Mouse (Mus musculus) small intestine, adult 10 weeks (tissue): Measurements from ENCODE around the gene C1qbp. TPM values are rescaled to one million over a fixed set of nuclear protein-coding genes. Genes with fewer than 3 reads are reported as not detected.

Experiments used
- polyA plus RNA-seq: library from polyadenylated mRNA; stranded (reverse); fragments of 350-450 nt; fragmentation: Illumina TruSeq; extraction: RNeasy Lipid Tissue Mini Kit (QIAGEN cat#74804); gene quantifications from one replicate; pipeline ENCODE4 v1.2.3, GENCODE M21; 2014; ENCODE audit warnings: low replicate concordance

C1qbp gene
- 104 TPM for polyA plus RNA-seq

DNA sequence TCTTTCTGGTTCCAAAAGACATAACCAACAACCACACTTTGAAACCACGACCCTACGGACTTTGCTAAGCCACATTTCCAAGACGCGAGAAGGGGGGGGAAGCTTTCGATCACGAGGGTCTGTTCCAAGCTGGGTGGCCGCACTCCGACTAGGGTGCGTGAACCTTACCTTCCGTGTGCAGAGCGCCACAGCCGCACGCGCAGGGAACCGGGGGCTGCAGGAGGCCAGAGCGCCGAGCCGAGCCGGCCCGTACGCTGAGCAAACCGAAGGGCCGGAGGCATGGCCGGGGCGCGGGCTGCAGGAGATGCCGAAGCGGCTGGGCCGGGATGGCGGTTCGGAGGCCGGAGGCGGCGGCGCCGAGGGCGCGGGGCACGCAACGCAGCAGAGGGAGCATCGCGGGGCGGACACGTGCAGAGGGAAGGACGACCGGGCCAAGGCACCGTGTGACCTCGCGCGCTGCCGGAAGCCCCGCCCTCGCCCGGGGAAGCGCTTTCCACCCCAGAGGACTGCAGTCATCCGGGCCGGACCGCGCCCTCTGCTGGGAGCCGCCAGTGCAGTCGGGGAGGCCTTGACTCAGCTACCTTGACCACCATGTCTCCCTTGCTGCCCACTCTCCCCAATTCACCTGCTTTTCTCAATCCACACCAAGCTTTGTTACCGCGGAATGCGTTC, at the start of gene C1qbp:
Gene C1qbp (minus strand): TSS at position 470 of the 672 bp plus-strand sequence.

GRCm38 (mm10) chr11:71019201-71020068, 36.6 kb upstream of the C1qbp start, which contains the start of the genes Mis12 and Derl2:
TSS of gene Mis12 (plus strand) at chr11:71019611.
TSS of gene Derl2 (minus strand) at chr11:71019841.

GRCm38 (mm10) chr11:71004316-71004773, 21.5 kb upstream of the C1qbp start, which contains the start of gene Dhx33:
TSS of gene Dhx33 (minus strand) at chr11:71004437.

GRCm38 (mm10) chr11:70969821-70970559, 12.8 kb downstream of the C1qbp start, which contains the start of the genes Nup88 and Rpain:
TSS of gene Nup88 (minus strand) at chr11:70969973.
TSS of gene Rpain (plus strand) at chr11:70970213.

Other genes with a start within 250 kb of the C1qbp start
- gene Zfp3, start 218.8 kb downstream of the C1qbp start, polyA plus RNA-seq, result 1.6 TPM
- 1.6 TPM for gene Scimp, start 170.4 kb downstream of the C1qbp start, polyA plus RNA-seq
- 45.4 TPM for gene Rabep1, start 138.2 kb downstream of the C1qbp start, polyA plus RNA-seq
- 138 TPM for gene Nup88, start 13.1 kb downstream of the C1qbp start, polyA plus RNA-seq
- 6.9 TPM for gene Rpain, start 12.8 kb downstream of the C1qbp start, polyA plus RNA-seq
- gene Dhx33, start 21.4 kb upstream of the C1qbp start, polyA plus RNA-seq, result 9.3 TPM
- 46.9 TPM for gene Mis12, start 36.6 kb upstream of the C1qbp start, polyA plus RNA-seq
- 81.0 TPM for gene Derl2, start 36.8 kb upstream of the C1qbp start, polyA plus RNA-seq
- gene 6330403K07Rik, start 50.5 kb upstream of the C1qbp start, polyA plus RNA-seq, result 1.8 TPM
- gene Nlrp1a, start 161.7 kb upstream of the C1qbp start, polyA plus RNA-seq, result 0.59 TPM
- 11.8 TPM for gene Nlrp1b, start 247.7 kb upstream of the C1qbp start, polyA plus RNA-seq